Mouse (Mus musculus) heart, adult 2 months (tissue): ENCODE results near the gene Aifm3. TPM values are rescaled to one million over a fixed set of nuclear protein-coding genes. Genes with fewer than 3 reads are reported as not detected.

Source experiments
- DNase-seq, 2 experiments: peaks; one replicate each; pipeline ENCODE4 v3.0.0; 2021
- H3K27ac ChIP-seq: fragments of 200-600 bp; 2 replicates; pipeline ENCODE4 v1.8.1; 2022
- H3K27me3 ChIP-seq: fragments of 200-500 bp; 2 replicates; pipeline ENCODE4 v1.6.1; 2012; ENCODE audit warnings: mild to moderate bottlenecking, low read length, inconsistent platforms, mixed read lengths; ENCODE audit not compliant: control insufficient read depth, insufficient read depth
- H3K36me3 ChIP-seq: fragments of 200-500 bp; 2 replicates; pipeline ENCODE4 v1.6.1; 2012; ENCODE audit warnings: low read length, inconsistent platforms; ENCODE audit not compliant: control insufficient read depth, insufficient read depth
- H3K4me1 ChIP-seq: fragments of 200-500 bp; 2 replicates; pipeline ENCODE4 v1.6.1; 2011; ENCODE audit warnings: low read length; ENCODE audit not compliant: control insufficient read depth, insufficient read depth
- H3K4me3 ChIP-seq: fragments of 200-600 bp; 2 replicates; pipeline ENCODE4 v1.8.1; 2022
- H3K79me2 ChIP-seq: fragments of 200-500 bp; replicated peaks from 2 replicates; pipeline ENCODE4 v1.6.1; 2012; ENCODE audit warnings: mild to moderate bottlenecking, inconsistent platforms, low read length, moderate library complexity, mixed read lengths; ENCODE audit not compliant: control insufficient read depth, insufficient read depth
- H3K9ac ChIP-seq: fragments of 200-500 bp; 2 replicates; pipeline ENCODE4 v1.6.1; 2012; ENCODE audit warnings: low read depth, mild to moderate bottlenecking, control low read depth, inconsistent platforms, low read length, mixed read lengths
- CTCF ChIP-seq: fragments of 200-600 bp; IDR thresholded peaks from 2 replicates; pipeline ENCODE4 v1.8.1; 2022; ENCODE audit warnings: antibody characterized with exemption, mild to moderate bottlenecking, moderate library complexity
- EP300 ChIP-seq: fragments of 200-500 bp; IDR thresholded peaks from 2 replicates; pipeline ENCODE4 v1.6.1; 2011; ENCODE audit warnings: low read depth, low read length, control low read depth; ENCODE audit not compliant: insufficient read depth
- POLR2A ChIP-seq: fragments of 200-500 bp; IDR thresholded peaks from 2 replicates; pipeline ENCODE4 v1.6.1; 2011; ENCODE audit warnings: mild to moderate bottlenecking, low read depth, low read length, control low read depth; ENCODE audit not compliant: insufficient read depth
- WGBS: fragments of 180-500 bp; shearing (Covaris S2); methylation state at CpG from one replicate; pipeline ENCODE4 v1.1.7; 2018; 5-methylcytosine and 5-hydroxymethylcytosine counted together
- intact Hi-C: fragments of 180-260 bp; cut with DNase I; formaldehyde crosslinking; loops from one replicate; pipeline ENCODE4 v1.15.1; 2025
- polyA plus RNA-seq: library from polyadenylated mRNA; depleted of rRNA; stranded (reverse); fragments of >200 nt; gene quantifications from 2 replicates; pipeline ENCODE4 v1.2.3, GENCODE M21; 2012
- total RNA-seq, 2 experiments: library from RNA; stranded (reverse); gene quantifications; 2 replicates each; pipeline ENCODE4 v1.2.3; 2021

The Aifm3 gene
- total and polyA plus RNA-seq, 3 experiments: 0.08 to 0.14 TPM; not detected in 1

DNA sequence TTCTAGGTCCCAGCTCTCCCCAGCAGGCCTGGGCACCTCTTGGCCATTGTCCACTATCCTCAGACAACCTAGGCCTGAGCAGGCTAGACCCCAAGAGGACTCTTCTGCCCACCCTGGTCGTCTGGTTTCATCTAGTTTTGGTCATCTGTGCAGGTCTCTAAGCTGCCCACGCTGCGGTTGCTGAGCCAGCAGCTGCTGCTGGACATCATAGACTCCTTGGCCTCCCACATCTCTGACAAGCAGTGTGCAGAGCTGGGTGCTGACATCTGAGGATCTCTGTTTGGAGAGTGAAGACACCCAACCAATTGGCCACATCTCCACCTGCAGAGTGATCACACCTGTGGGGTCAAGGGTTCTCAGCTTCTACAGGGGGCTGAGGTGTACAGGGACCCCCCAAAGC lies 36.1 kb downstream of the Aifm3 start:
- Histone ChIP-seq H3K4me1 (peaks cover 2% of the 10 kb centered on the region; the same call in 1 of the 2 replicates), H3K36me3 (no peaks in the 10 kb centered on the region), H3K27me3 (no peaks in the 10 kb centered on the region), H3K27ac (no peak overlapping the region), H3K4me3 (no peak overlapping the region), H3K9ac (no peak overlapping the region), H3K79me2 (no peaks in the 10 kb centered on the region)
- TF ChIP-seq EP300 (no peak), CTCF (no peak), POLR2A (no peak)
- intact Hi-C loops: no loop called here
- no peak for DNase-seq
- 77% methylated on average over 3 of the region's 3 CpGs for WGBS

DNA sequence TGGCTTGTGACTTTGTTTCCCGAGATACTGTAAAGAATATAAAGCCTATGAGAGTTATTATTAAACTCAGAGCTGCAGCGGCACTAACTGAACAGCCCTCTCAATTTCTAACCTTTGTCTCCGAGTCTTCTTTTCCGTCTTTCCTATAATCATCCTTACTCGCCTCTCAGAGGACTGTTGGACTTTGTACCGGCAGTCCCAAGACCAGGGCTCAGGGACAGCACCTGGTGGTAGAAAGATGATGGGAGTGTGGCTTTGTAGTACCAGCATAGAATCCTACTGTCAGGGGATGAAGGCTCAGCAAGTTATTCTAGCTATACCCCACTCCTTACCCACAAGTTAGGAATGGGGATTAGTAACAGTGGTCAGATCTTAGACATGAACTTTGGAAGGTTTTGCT lies 36.8 kb downstream of the Aifm3 start:
- DNase-seq: no peak
- no peak overlapping the region for H3K27ac ChIP-seq
- 93% methylated on average over 6 of the region's 6 CpGs for WGBS
- H3K4me3 ChIP-seq: no peak overlapping the region
- no peaks in the 10 kb centered on the region for H3K36me3 ChIP-seq
- H3K9ac ChIP-seq: no peak overlapping the region
- peaks cover 2% of the 10 kb centered on the region; the same call in 1 of the 2 replicates for H3K4me1 ChIP-seq
- no peaks in the 10 kb centered on the region for H3K79me2 ChIP-seq
- intact Hi-C loops: no loop called here
- no peaks in the 10 kb centered on the region for H3K27me3 ChIP-seq
- TF ChIP-seq POLR2A: no peak
- no peak for TF ChIP-seq EP300
- TF ChIP-seq CTCF: no peak

DNA sequence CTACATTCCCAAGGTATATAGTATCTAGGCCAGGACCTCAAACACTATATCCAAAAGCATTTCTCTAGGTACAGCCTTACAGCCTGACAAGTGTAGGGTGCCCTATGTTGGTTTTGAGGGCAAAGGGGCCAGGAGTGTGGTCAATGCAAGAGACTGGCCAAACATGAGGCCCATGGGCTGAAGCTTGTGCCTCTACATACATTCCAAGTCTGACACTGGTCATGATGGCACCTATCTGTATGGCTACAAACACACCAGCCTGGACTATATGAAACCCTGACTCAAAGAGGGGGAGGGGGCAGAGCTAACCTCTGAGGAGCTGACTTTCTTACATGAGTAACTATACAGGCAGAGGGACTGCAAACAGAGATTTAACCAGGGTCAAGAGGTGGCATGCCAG lies 38.2 kb downstream of the Aifm3 start:
- no peaks in the 10 kb centered on the region for H3K79me2 ChIP-seq
- H3K27ac ChIP-seq: no peak overlapping the region
- H3K9ac ChIP-seq: no peak overlapping the region
- H3K4me1 ChIP-seq: peaks cover 4% of the 10 kb centered on the region; the same call in 1 of the 2 replicates
- no peaks in the 10 kb centered on the region for H3K36me3 ChIP-seq
- intact Hi-C loops: no loop called here
- no peak for TF ChIP-seq CTCF
- TF ChIP-seq POLR2A: no peak
- no peak for TF ChIP-seq EP300
- H3K4me3 ChIP-seq: no peak overlapping the region
- no peaks in the 10 kb centered on the region for H3K27me3 ChIP-seq
- DNase-seq: no peak

DNA sequence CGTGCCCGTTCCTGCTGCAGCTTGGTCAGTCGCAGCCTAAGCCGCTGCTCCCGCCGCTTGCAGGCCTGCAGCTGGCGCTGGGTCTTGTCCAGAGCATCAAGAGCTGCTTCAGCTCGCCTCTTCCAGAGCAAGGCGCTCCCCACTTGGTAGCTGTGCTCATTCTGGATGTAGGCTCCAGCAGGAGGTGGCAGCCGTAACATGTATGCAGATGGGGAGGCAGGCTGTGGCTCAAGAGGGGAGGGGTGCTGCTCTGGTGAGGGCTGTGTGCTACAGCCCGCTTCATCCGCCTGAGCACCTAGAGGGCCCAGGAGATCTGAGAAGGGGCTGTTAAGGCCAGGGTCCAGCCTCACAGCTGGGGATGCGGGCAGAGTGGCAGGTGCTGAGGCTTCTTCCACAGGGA lies 38.9 kb downstream of the Aifm3 start:
- Histone ChIP-seq H3K27me3 (no peaks in the 10 kb centered on the region), H3K79me2 (no peaks in the 10 kb centered on the region), H3K4me1 (peaks cover 4% of the 10 kb centered on the region; the same call in 1 of the 2 replicates), H3K36me3 (no peaks in the 10 kb centered on the region), H3K9ac (no peak overlapping the region), H3K27ac (no peak overlapping the region), H3K4me3 (no peak overlapping the region)
- intact Hi-C loops: no loop called here
- TF ChIP-seq EP300 (no peak), CTCF (no peak), POLR2A (no peak)
- DNase-seq: no peak
- 89% methylated on average over 13 of the region's 13 CpGs for WGBS

- Histone ChIP-seq H3K27me3 (no peaks in the 10 kb centered on the region), H3K9ac (peak overlapping the region; percentile 84), H3K27ac (peak overlapping the region; percentile 95), H3K4me3 (peak overlapping the region; percentile 63), H3K36me3 (no peaks in the 10 kb centered on the region), H3K4me1 (peaks cover 4% of the 10 kb centered on the region; the same call in 1 of the 2 replicates), H3K79me2 (no peaks in the 10 kb centered on the region)
- 13% methylated on average over 17 of the region's 17 CpGs for WGBS
- intact Hi-C loops: no loop called here
- TF ChIP-seq CTCF (no peak), EP300 (no peak), POLR2A (no peak)
- peak in 1 of 2 experiments; percentile 21 for DNase-seq
These were observed 40.7 kb downstream of the Aifm3 start for GRCm38 (mm10) chr16:17529981-17530586.

- Histone ChIP-seq H3K4me3 (peak within 1 kb of the TSS; percentile 63), H3K4me1 (peaks cover 4% of the 10 kb centered on the region; the same call in 1 of the 2 replicates), H3K27ac (peak within 1 kb of the TSS; percentile 95), H3K36me3 (no peaks in the 10 kb centered on the region), H3K9ac (peak within 1 kb of the TSS; percentile 84), H3K27me3 (no peaks in the 10 kb centered on the region), H3K79me2 (no peaks in the 10 kb centered on the region)
- peak; percentile 97 to 98 for DNase-seq
- intact Hi-C loops: loop anchor here (1.0 kb wide), 2 partner anchors 22 to 125 kb away; partner anchors contain the start of genes Lztr1 and Snap29
- WGBS: under 1% methylated on average over 67 of the region's 67 CpGs
- 0 out of 2 replicates have a peak, but pooled peaks have one; percentile 18 for TF ChIP-seq EP300
- peak; percentile 90 for TF ChIP-seq POLR2A
- no peak for TF ChIP-seq CTCF
These were observed 41.4 kb downstream of the Aifm3 start, which contains the start of gene Thap7 for GRCm38 (mm10) chr16:17530640-17531288. TSS of gene Thap7 (minus strand) at chr16:17531136.
